Mouse (Mus musculus) hindbrain, embryonic 14.5 days (tissue): ENCODE results near the gene Med27. TPM values are rescaled to one million over a fixed set of nuclear protein-coding genes. Genes with fewer than 3 reads are reported as not detected.
"Not testable (repeated sequence)": the region's sequence is repeated elsewhere in the genome, so short reads cannot be mapped to it uniquely, and the experiment has no call there.

Source experiments
- ATAC-seq: fragments of 200-750 bp; cut with Nextera tagmentation; 2 replicates; pipeline ENCODE4 v1.8.0; 2017; ENCODE audit warnings: moderate number of reproducible peaks, mild to moderate bottlenecking, moderate TSS enrichment, moderate library complexity; ENCODE audit not compliant: low FRiP score
- DNase-seq: peaks from one replicate; pipeline ENCODE4 v3.0.0-alpha.2; 2015; ENCODE audit warnings: low spot score
- H3K27ac ChIP-seq: fragments of 300-500 bp; sonication (generic); 2 replicates; pipeline ENCODE4 v1.5.1; 2014; ENCODE audit warnings: mild to moderate bottlenecking, moderate library complexity
- H3K27me3 ChIP-seq: fragments of 300-500 bp; sonication (generic); 2 replicates; pipeline ENCODE4 v1.6.1; 2014; ENCODE audit warnings: mild to moderate bottlenecking, low read length, mixed read lengths; ENCODE audit not compliant: control insufficient read depth, insufficient read depth
- H3K36me3 ChIP-seq: fragments of 300-500 bp; sonication (generic); replicated peaks from 2 replicates; pipeline ENCODE4 v1.6.1; 2014; ENCODE audit not compliant: control insufficient read depth, insufficient read depth
- H3K4me1 ChIP-seq: fragments of 300-500 bp; sonication (generic); replicated peaks from 2 replicates; pipeline ENCODE4 v1.6.1; 2014; ENCODE audit warnings: antibody characterized with exemption, low read length, mixed read lengths; ENCODE audit not compliant: control insufficient read depth, insufficient read depth
- H3K4me2 ChIP-seq: fragments of 300-500 bp; sonication (generic); replicated peaks from 2 replicates; pipeline ENCODE4 v1.6.1; 2014; ENCODE audit warnings: mild to moderate bottlenecking, moderate library complexity
- H3K4me3 ChIP-seq: fragments of 300-500 bp; sonication (generic); replicated peaks from 2 replicates; pipeline ENCODE4 v1.5.1; 2014; ENCODE audit warnings: mild to moderate bottlenecking, low read length
- H3K9ac ChIP-seq: fragments of 300-500 bp; sonication (generic); 2 replicates; pipeline ENCODE4 v1.6.1; 2014
- H3K9me3 ChIP-seq: fragments of 300-500 bp; sonication (generic); 2 replicates; pipeline ENCODE4 v1.6.1; 2016; ENCODE audit warnings: low read length; ENCODE audit not compliant: control insufficient read depth
- WGBS: fragments of 180-500 bp; shearing (Covaris S2); extraction: QIAGEN DNeasy Blood & Tissue Kit; methylation state at CpG from one replicate; pipeline ENCODE4 v1.1.7; 2014; 5-methylcytosine and 5-hydroxymethylcytosine counted together
- polyA plus RNA-seq: library from polyadenylated mRNA; unstranded; fragments of >200 nt; fragmentation: Nextera tagmentation; extraction: Ambion mirVana; gene quantifications from 2 replicates; pipeline ENCODE4 v1.2.1, GENCODE M21; 2014

Med27 gene
- polyA plus RNA-seq, 1 experiment from 2014 or later, result 71.9 TPM

- Histone ChIP-seq H3K4me2 (no peak overlapping the region), H3K27me3 (no peaks in the 10 kb centered on the region), H3K27ac (peak overlapping the region; percentile 41), H3K9me3 (no peaks in the 10 kb centered on the region), H3K9ac (no peak overlapping the region), H3K4me3 (no peak overlapping the region), H3K4me1 (peaks cover 43% of the 10 kb centered on the region), H3K36me3 (no peaks in the 10 kb centered on the region)
- ATAC-seq, result peak; percentile 61
- 54% methylated on average over 14 of the region's 14 CpGs for WGBS
- peak; percentile 67 for DNase-seq
Measured at GRCm38 (mm10) chr2:29526266-29526665, 179.6 kb downstream of the Med27 start.

DNA sequence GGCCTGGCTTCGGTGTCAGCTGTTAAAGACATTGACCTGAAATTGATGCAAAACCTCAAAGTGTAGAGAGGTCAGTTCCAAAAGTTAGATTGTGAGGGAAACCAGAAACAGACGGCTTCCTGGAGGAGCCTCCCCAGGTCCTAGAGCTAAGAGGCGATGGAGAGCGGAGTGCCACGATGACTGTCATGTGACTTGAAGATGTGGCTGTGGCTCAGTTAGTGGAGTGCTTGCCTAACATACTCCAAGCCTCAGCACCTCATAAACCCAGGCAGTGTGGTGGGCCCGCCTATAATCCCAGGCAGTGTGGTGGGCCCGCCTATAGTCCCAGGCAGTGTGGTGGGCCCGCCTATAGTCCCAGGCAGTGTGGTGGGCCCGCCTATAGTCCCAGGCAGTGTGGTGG, 180.9 kb downstream of the Med27 start:
- not testable (repeated sequence) for H3K27ac ChIP-seq, DNase-seq, H3K9me3 ChIP-seq, H3K36me3 ChIP-seq, H3K9ac ChIP-seq, H3K27me3 ChIP-seq, ATAC-seq, H3K4me2 ChIP-seq, H3K4me3 ChIP-seq
- H3K4me1 ChIP-seq, result peaks cover 43% of the 10 kb centered on the region
- WGBS, result 97% methylated on average over 7 of the region's 9 CpGs

- H3K9ac ChIP-seq, result no peak overlapping the region
- no peaks in the 10 kb centered on the region for H3K27me3 ChIP-seq
- peaks cover 31% of the 10 kb centered on the region for H3K4me1 ChIP-seq
- WGBS, result 93% methylated on average over 5 of the region's 5 CpGs
- H3K36me3 ChIP-seq, result no peaks in the 10 kb centered on the region
- H3K4me3 ChIP-seq, result no peak overlapping the region
- DNase-seq (no peak), ATAC-seq (no peak)
- no peak overlapping the region for H3K27ac ChIP-seq
- no peaks in the 10 kb centered on the region for H3K9me3 ChIP-seq
- no peak overlapping the region for H3K4me2 ChIP-seq
Measured at GRCm38 (mm10) chr2:29528811-29529210, 182.2 kb downstream of the Med27 start.

DNA sequence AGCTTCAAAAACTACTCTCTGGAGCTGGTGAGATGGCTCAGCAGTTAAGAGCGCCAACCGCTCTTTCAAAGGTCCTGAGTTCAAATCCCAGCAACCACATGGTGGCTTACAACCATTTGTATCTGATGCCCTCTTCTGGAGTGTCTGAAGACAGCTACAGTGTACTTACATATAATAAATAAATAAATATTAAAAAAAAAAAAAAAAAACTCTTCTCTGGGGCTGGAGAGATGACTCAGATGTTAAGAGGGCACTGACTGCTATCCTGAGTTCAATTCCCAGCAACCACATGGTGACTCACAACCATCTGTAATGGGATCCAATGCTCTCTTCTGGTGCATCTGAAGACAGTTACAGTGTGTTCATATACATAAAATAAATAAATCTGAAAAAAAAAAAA, 183.2 kb downstream of the Med27 start:
- 95% methylated on average over 2 of the region's 2 CpGs for WGBS

DNA sequence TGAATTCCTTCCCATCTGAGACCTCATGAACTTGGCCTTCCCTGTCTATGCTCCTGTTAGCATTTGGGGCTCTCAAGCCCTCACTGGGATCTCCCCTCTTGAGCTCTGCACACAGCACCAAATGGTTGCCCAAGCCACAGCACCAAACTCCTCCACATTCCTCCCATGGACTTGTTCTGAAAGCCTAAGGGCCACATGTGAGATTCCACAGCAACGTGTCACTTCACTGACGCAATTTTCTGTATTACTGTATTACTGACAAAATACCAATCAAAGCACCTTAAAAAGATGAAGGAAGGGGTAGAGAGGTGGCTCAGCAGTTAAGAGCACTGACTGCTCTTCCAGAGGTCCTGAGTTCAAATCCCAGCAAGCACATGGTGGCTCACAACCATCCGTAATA, 185.6 kb downstream of the Med27 start:
- Histone ChIP-seq H3K36me3 (no peaks in the 10 kb centered on the region), H3K4me1 (no peaks in the 10 kb centered on the region; the same call in 1 of the 2 replicates), H3K9me3 (no peaks in the 10 kb centered on the region), H3K27ac (no peak overlapping the region), H3K4me3 (no peak overlapping the region), H3K9ac (no peak overlapping the region), H3K4me2 (no peak overlapping the region), H3K27me3 (no peaks in the 10 kb centered on the region)
- DNase-seq (no peak), ATAC-seq (no peak)
- 97% methylated on average over 3 of the region's 3 CpGs for WGBS

More for the DNA sequence above, 183.2 kb downstream of the Med27 start:
- not testable (repeated sequence) for H3K36me3 ChIP-seq, H3K4me2 ChIP-seq, H3K9ac ChIP-seq, H3K9me3 ChIP-seq, ATAC-seq, DNase-seq, H3K4me3 ChIP-seq, H3K27ac ChIP-seq, H3K27me3 ChIP-seq
- H3K4me1 ChIP-seq, result peaks cover 22% of the 10 kb centered on the region

- H3K27ac ChIP-seq, result no peak overlapping the region
- no peak overlapping the region for H3K4me2 ChIP-seq
- ATAC-seq, result no peak
Measured at GRCm38 (mm10) chr2:29532921-29533320, 186.3 kb downstream of the Med27 start.

DNA sequence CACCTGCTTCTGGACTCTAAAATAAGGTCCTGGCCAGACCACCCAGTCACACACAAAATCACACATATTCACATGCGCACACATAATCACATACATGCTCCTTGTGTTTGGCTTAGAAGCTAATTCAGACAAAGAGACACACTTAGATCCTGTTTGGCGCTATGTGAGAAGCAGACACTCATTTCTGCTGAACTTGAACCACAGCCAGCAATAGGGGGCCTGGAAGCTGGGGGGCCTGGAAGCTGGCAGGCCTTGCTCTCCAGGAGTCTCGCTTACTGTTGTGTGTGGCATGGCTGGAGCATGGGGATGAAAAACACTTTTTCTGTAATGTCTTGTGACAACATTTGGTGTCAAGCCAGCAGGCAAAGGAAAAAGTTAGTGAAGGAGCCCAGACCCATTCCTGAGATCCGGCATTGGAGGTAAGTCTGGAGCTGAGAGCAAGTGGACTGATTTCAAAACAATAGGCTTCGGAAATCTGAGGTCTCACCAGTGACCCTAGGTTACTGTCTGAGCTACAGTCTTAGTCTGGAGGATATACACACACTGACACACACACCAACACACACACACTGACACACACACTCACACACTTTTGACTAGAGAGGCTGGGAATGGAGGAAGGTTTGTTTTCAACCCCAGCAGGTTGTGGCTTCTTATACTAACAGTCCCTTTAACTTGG, 189.1 kb downstream of the Med27 start:
- no peak overlapping the region for H3K4me2 ChIP-seq
- H3K4me1 ChIP-seq, result no peaks in the 10 kb centered on the region
- no peaks in the 10 kb centered on the region for H3K9me3 ChIP-seq
- no peak overlapping the region for H3K9ac ChIP-seq
- no peak overlapping the region for H3K27ac ChIP-seq
- 81% methylated on average over 5 of the region's 5 CpGs for WGBS
- no peaks in the 10 kb centered on the region for H3K27me3 ChIP-seq
- no peak for DNase-seq
- no peak for ATAC-seq
- H3K4me3 ChIP-seq, result no peak overlapping the region
- H3K36me3 ChIP-seq, result no peaks in the 10 kb centered on the region

More at GRCm38 (mm10) chr2:29532921-29533320, 186.3 kb downstream of the Med27 start:
- Histone ChIP-seq H3K4me1 (no peaks in the 10 kb centered on the region), H3K9me3 (no peaks in the 10 kb centered on the region), H3K27me3 (no peaks in the 10 kb centered on the region), H3K9ac (no peak overlapping the region), H3K4me3 (no peak overlapping the region), H3K36me3 (no peaks in the 10 kb centered on the region)
- 79% methylated on average over 5 of the region's 5 CpGs for WGBS
- no peak for DNase-seq

DNA sequence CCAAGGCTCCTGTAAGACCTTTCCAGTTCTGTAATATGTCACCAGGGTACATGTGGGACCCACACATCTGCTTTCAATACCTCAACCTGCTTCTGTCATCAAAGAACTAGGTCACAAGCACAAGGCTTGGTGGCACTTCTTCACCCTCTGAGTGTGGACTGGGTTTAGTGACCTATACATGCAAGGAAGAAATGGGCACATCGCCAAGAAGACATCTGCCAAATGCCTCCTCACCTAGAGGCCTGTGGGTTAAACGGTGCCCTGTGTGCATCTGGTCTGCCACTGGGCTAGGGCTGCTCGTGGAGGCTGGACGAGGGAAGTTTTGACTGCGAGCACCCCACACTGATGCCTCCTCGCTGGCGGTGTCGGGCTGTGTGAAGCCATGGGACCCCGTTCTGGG, 189.9 kb downstream of the Med27 start:
- H3K4me2 ChIP-seq, result no peak overlapping the region
- H3K27me3 ChIP-seq, result no peaks in the 10 kb centered on the region
- 79% methylated on average over 9 of the region's 9 CpGs for WGBS
- H3K36me3 ChIP-seq, result no peaks in the 10 kb centered on the region
- H3K4me3 ChIP-seq, result no peak overlapping the region
- H3K9ac ChIP-seq, result no peak overlapping the region
- no peaks in the 10 kb centered on the region for H3K9me3 ChIP-seq
- no peak for DNase-seq
- H3K4me1 ChIP-seq, result no peaks in the 10 kb centered on the region
- H3K27ac ChIP-seq, result no peak overlapping the region
- no peak for ATAC-seq

DNA sequence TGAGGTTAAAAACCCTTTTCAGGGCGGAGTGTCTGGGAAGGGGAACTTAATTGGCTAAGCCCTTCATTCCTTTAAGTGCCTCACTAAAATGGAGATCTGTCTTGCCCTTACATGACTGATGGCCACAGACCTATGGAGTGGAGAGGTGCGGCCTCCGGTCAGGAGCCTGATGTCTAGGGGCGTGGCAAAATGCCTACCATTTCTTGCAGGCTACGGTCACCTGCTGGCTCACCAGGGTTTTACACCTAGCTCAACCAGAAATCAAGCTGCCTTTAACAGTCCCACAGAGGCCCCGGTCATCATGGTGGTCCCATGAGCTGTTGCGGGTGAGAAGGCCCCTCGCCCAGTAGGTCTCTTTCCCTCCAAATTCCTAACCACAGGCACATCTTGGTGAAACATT, 190.7 kb downstream of the Med27 start:
- Histone ChIP-seq H3K4me1 (no peaks in the 10 kb centered on the region), H3K9me3 (no peaks in the 10 kb centered on the region), H3K27ac (no peak overlapping the region), H3K36me3 (no peaks in the 10 kb centered on the region), H3K27me3 (no peaks in the 10 kb centered on the region), H3K4me3 (no peak overlapping the region), H3K4me2 (no peak overlapping the region), H3K9ac (no peak overlapping the region)
- no peak for DNase-seq
- 74% methylated on average over 8 of the region's 8 CpGs for WGBS
- no peak for ATAC-seq

DNA sequence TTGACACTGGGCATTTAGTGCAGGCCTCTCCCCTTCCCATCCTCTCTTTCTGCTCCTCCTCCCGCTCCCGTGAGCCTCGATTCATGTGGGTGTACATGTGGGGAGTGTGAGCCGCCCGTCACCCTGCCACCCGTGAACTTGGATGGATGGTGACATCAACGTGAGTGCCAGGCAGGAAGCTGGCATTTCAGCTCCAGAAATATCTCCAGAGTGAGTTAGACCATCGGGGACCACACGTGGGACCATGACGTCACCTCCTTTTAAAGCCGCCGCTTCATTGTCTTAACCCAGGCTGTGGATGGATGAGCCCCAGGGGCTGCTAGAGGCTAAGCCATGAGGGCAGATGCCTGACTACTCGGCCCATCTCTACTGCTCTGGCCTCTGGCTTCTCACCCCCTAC, 195.4 kb downstream of the Med27 start:
- Histone ChIP-seq H3K9me3 (no peaks in the 10 kb centered on the region), H3K4me1 (no peaks in the 10 kb centered on the region), H3K27ac (no peak overlapping the region), H3K4me2 (no peak overlapping the region), H3K9ac (no peak overlapping the region), H3K4me3 (no peak overlapping the region), H3K27me3 (no peaks in the 10 kb centered on the region), H3K36me3 (no peaks in the 10 kb centered on the region)
- DNase-seq, result no peak
- no peak for ATAC-seq
- 73% methylated on average over 13 of the region's 13 CpGs for WGBS
